Mouse (Mus musculus) heart, embryonic 16.5 days (tissue): ENCODE data around the gene Nat8f6. TPM values are rescaled to one million over a fixed set of nuclear protein-coding genes. Genes with fewer than 3 reads are reported as not detected.
"Not testable (repeated sequence)": the region's sequence is repeated elsewhere in the genome, so short reads cannot be mapped to it uniquely, and the experiment has no call there.

Experiments used
- ATAC-seq: fragments of 200-750 bp; cut with Nextera tagmentation; replicated peaks from 2 replicates; pipeline ENCODE4 v1.8.0; 2017; ENCODE audit warnings: moderate number of reproducible peaks; ENCODE audit not compliant: insufficient read depth, low FRiP score; ENCODE audit errors: extremely low read depth
- H3K27ac ChIP-seq: fragments of 300-500 bp; sonication (generic); 2 replicates; pipeline ENCODE4 v1.5.1; 2014; ENCODE audit warnings: mild to moderate bottlenecking, low read length, control low read depth, moderate library complexity
- H3K27me3 ChIP-seq: fragments of 300-500 bp; sonication (generic); 2 replicates; pipeline ENCODE4 v1.6.1; 2014; ENCODE audit warnings: low read length, mixed read lengths; ENCODE audit not compliant: control insufficient read depth, insufficient read depth
- H3K36me3 ChIP-seq: fragments of 300-500 bp; sonication (generic); 2 replicates; pipeline ENCODE4 v1.6.1; 2014; ENCODE audit not compliant: control insufficient read depth, insufficient read depth
- H3K4me1 ChIP-seq: fragments of 300-500 bp; sonication (generic); 2 replicates; pipeline ENCODE4 v1.6.1; 2014; ENCODE audit warnings: low read length, mixed read lengths; ENCODE audit not compliant: control insufficient read depth, insufficient read depth
- H3K4me2 ChIP-seq: fragments of 300-500 bp; sonication (generic); 2 replicates; pipeline ENCODE4 v1.6.1; 2014; ENCODE audit warnings: low read depth, mild to moderate bottlenecking, control low read depth, low read length
- H3K4me3 ChIP-seq: fragments of 300-500 bp; sonication (generic); 2 replicates; pipeline ENCODE4 v1.5.1; 2014; ENCODE audit warnings: mild to moderate bottlenecking, control low read depth, low read length
- H3K9ac ChIP-seq: fragments of 300-500 bp; sonication (generic); 2 replicates; pipeline ENCODE4 v1.6.1; 2014; ENCODE audit warnings: low read length, control low read depth
- H3K9me3 ChIP-seq: fragments of 300-500 bp; sonication (generic); replicated peaks from 2 replicates; pipeline ENCODE4 v1.6.1; 2016; ENCODE audit warnings: low read length; ENCODE audit not compliant: control insufficient read depth
- WGBS: fragments of 180-500 bp; shearing (Covaris S2); extraction: QIAGEN DNeasy Blood & Tissue Kit; methylation state at CpG from one replicate; pipeline ENCODE4 v1.1.7; 2014; 5-methylcytosine and 5-hydroxymethylcytosine counted together
- polyA plus RNA-seq: library from polyadenylated mRNA; unstranded; fragments of >200 nt; fragmentation: Nextera tagmentation; extraction: Ambion mirVana; gene quantifications from 2 replicates; pipeline ENCODE4 v1.2.1, GENCODE M21; 2015

Nat8f6 gene
- polyA plus RNA-seq, 1 experiment from 2014 or later, result not detected

DNA sequence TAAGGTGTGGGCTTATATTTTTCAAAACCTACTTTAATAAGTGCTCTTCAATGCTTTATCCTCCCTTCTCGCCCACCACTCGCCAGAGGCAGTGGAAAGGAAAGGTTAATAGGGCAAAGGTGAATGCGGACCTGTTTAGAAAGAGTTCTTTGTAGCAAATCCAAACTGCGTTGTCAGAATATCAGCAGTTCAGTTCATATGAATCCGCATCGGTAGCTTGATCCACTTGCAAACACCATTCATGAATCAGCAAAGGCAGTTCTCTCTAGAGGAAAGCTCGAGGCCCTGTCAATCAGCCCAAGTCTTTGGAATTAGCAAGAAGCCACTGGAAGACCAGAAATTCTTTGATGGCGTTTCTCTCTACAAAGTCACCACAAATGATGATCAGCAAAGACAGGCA, 17.9 kb upstream of the Nat8f6 start:
- Histone ChIP-seq H3K27ac (no peak overlapping the region), H3K9me3 (no peaks in the 10 kb centered on the region), H3K9ac (no peak overlapping the region), H3K4me3 (no peak overlapping the region), H3K4me2 (no peak overlapping the region), H3K27me3 (no peaks in the 10 kb centered on the region), H3K4me1 (no peaks in the 10 kb centered on the region), H3K36me3 (no peaks in the 10 kb centered on the region)
- ATAC-seq, result no peak
- 77% methylated on average over 8 of the region's 8 CpGs for WGBS

- Histone ChIP-seq H3K4me3 (peak overlapping the region; percentile 22), H3K4me2 (peak overlapping the region; percentile 49)
- not testable (repeated sequence) for H3K27ac ChIP-seq, H3K27me3 ChIP-seq, H3K9me3 ChIP-seq, H3K9ac ChIP-seq, H3K4me1 ChIP-seq, H3K36me3 ChIP-seq
- 18% methylated on average over 12 of the region's 12 CpGs for WGBS
- peak; percentile 81 for ATAC-seq
Measured at GRCm38 (mm10) chr6:85837307-85837706, 16.6 kb upstream of the Nat8f6 start.

GRCm38 (mm10) chr6:85836827-85837226, 16.1 kb upstream of the Nat8f6 start:
- not testable (repeated sequence) for H3K4me3 ChIP-seq, H3K4me1 ChIP-seq, ATAC-seq, H3K9me3 ChIP-seq, H3K27ac ChIP-seq, H3K36me3 ChIP-seq, H3K27me3 ChIP-seq, H3K9ac ChIP-seq
- H3K4me2 ChIP-seq, result peak overlapping the region; percentile 49
- 16% methylated on average over 8 of the region's 9 CpGs for WGBS

DNA sequence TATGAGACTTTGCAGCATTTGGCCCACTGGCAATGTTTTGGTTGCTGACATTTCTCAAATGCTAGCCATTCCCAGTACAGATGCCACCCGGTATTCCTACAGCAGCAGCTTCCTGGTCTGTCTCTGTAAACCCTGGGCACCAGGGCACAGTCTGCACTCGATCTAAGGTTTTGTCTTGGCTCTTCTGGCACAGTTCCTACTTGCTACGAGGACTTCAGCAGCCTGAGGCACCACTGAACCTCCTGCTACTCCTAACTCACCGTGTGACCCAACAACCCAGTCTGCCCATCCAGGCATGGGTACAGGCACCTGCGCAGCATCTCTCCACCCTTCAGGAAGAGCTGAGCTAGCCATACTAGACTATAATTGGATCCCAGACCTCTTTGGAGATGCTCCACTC, 15.3 kb upstream of the Nat8f6 start:
- not testable (repeated sequence) for H3K27ac ChIP-seq, H3K4me2 ChIP-seq, H3K9me3 ChIP-seq, H3K27me3 ChIP-seq, H3K9ac ChIP-seq, H3K4me3 ChIP-seq, ATAC-seq, H3K4me1 ChIP-seq, H3K36me3 ChIP-seq
- whole genome bisulfite sequencing, result 77% methylated on average over 5 of the region's 5 CpGs

GRCm38 (mm10) chr6:85835104-85835503, 14.3 kb upstream of the Nat8f6 start:
- ATAC-seq, H3K4me3 ChIP-seq, H3K9me3 ChIP-seq, H3K4me1 ChIP-seq, H3K27ac ChIP-seq, H3K4me2 ChIP-seq, H3K36me3 ChIP-seq, H3K27me3 ChIP-seq, H3K9ac ChIP-seq: not testable (repeated sequence)
- 59% methylated on average over 1 of the region's 2 CpGs for WGBS

DNA sequence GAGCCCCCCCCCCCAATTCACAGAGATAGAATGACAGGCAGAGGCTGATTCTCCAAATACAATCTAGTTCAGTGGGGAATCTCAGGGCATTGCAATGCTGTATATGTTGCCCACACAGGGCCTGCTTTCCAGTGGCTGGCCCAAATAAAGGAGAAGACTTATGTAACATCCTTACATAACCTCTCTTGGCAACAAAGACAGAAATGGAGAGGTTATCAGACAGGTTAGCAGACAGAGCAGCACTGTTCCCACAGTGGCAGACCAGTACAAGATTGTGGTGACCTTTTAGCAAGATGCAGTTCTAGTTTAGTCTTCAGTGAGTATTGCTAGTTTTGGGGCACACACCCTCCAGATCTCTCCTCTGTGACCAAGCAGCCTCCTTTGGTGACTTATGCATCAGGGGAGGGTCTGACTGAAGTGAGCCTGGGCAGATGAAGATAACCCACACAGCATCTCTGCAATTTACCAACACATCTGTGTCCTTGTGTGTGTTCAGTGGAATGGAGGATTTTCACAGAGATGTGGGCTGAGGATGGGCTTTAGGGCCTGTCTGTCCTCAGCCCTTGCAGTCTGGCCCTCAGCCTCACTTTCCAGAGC, 13.8 kb upstream of the Nat8f6 start:
- H3K4me2 ChIP-seq, H3K9me3 ChIP-seq, ATAC-seq: not testable (repeated sequence)

GRCm38 (mm10) chr6:85831796-85832321, 11.1 kb upstream of the Nat8f6 start, which contains the start of gene Nat8:
Gene Nat8, minus strand, starts transcription at chr6:85832082.
- no peak within 1 kb of the TSS for H3K4me3 ChIP-seq
- no peaks in the 10 kb centered on the region for H3K36me3 ChIP-seq
- no peak within 1 kb of the TSS for H3K9ac ChIP-seq
- 65% methylated on average over 7 of the region's 7 CpGs for WGBS
- H3K9me3 ChIP-seq, result no peaks in the 10 kb centered on the region
- H3K27ac ChIP-seq, result no peak within 1 kb of the TSS
- H3K4me2 ChIP-seq, result no peak within 1 kb of the TSS
- no peaks in the 10 kb centered on the region for H3K4me1 ChIP-seq
- ATAC-seq, result no peak
- no peaks in the 10 kb centered on the region for H3K27me3 ChIP-seq

More for the DNA sequence above, 13.8 kb upstream of the Nat8f6 start:
- not testable (repeated sequence) for H3K4me3 ChIP-seq, H3K36me3 ChIP-seq, H3K27ac ChIP-seq, H3K27me3 ChIP-seq, H3K9ac ChIP-seq, H3K4me1 ChIP-seq

DNA sequence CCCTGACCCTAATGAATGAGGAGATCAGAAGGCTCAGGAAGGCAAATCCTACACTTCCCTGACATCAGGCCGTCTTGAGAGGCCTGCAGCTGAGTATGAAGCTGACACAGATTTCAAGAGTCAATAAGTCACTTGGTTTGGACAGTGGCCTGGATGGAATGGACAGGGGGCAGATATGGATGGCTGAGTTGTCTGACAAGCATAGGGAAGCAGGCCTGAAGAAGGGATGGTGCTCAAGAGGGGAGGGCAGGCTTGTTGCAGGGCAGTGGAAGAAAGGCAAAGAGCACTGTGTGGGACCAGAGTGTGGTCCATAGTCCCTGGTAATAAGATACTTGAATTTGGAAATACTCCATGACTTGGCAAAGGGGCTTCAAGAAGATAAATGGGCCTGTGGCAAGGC, 8.7 kb upstream of the Nat8f6 start:
- no peaks in the 10 kb centered on the region for H3K4me1 ChIP-seq
- no peak for ATAC-seq
- no peak overlapping the region for H3K4me2 ChIP-seq
- H3K36me3 ChIP-seq, result no peaks in the 10 kb centered on the region
- no peak overlapping the region for H3K27ac ChIP-seq
- no peaks in the 10 kb centered on the region for H3K27me3 ChIP-seq
- H3K4me3 ChIP-seq, result no peak overlapping the region
- WGBS, result 50% methylated on average over 1 of the region's 1 CpGs
- H3K9me3 ChIP-seq, result no peaks in the 10 kb centered on the region
- no peak overlapping the region for H3K9ac ChIP-seq

- WGBS, result 81% methylated on average over 2 of the region's 2 CpGs
- H3K9me3 ChIP-seq, result no peaks in the 10 kb centered on the region
- H3K36me3 ChIP-seq, result no peaks in the 10 kb centered on the region
- H3K27me3 ChIP-seq, result no peaks in the 10 kb centered on the region
- no peaks in the 10 kb centered on the region for H3K4me1 ChIP-seq
- no peak overlapping the region for H3K9ac ChIP-seq
- no peak for ATAC-seq
- no peak overlapping the region for H3K4me3 ChIP-seq
- no peak overlapping the region for H3K27ac ChIP-seq
- no peak overlapping the region for H3K4me2 ChIP-seq
Measured at GRCm38 (mm10) chr6:85825886-85826285, 5.1 kb upstream of the Nat8f6 start.
